Mouse (Mus musculus): Measurements from ENCODE around the gene Cd22.

- TF ChIP-seq CTCF (IDR thresholded peaks at IDR 0.05; ENCODE audit: borderline replicate concordance, extremely low read depth, insufficient read depth, insufficient read length), result no peak
- TF ChIP-seq POLR2A (IDR thresholded peaks at IDR 0.05; ENCODE audit: borderline replicate concordance, extremely low read depth, insufficient read depth, insufficient read length, poor library complexity, severe bottlenecking), result no peak
Measured at GRCm38 (mm10) chr7:30891746-30892145, 11.6 kb upstream of the Cd22 start.
